Mouse (Mus musculus) spleen, adult 2 months (tissue): ENCODE results near the gene Abca5. TPM values are rescaled to one million over a fixed set of nuclear protein-coding genes. Genes with fewer than 3 reads are reported as not detected.

Source experiments
- DNase-seq, 2 experiments: peaks; one replicate each; pipeline versions ENCODE4 v3.0.0 to v3.0.0-alpha.2; 2012 to 2021; ENCODE audit warnings: low spot score in 2 of 2, low read depth in 1 of 2
- H3K27ac ChIP-seq: fragments of 200-500 bp; 2 replicates; pipeline ENCODE4 v1.5.1; 2012; ENCODE audit warnings: low read length, inconsistent platforms; ENCODE audit not compliant: insufficient read depth
- H3K27me3 ChIP-seq: fragments of 200-500 bp; 2 replicates; pipeline ENCODE4 v1.6.1; 2012; ENCODE audit warnings: mild to moderate bottlenecking, moderate library complexity, low read length, inconsistent platforms; ENCODE audit not compliant: control insufficient read depth, insufficient read depth
- H3K36me3 ChIP-seq: fragments of 200-500 bp; 2 replicates; pipeline ENCODE4 v1.6.1; 2012; ENCODE audit warnings: mild to moderate bottlenecking, low read length, inconsistent platforms; ENCODE audit not compliant: control insufficient read depth, insufficient read depth
- H3K4me1 ChIP-seq: fragments of 200-500 bp; 2 replicates; pipeline ENCODE4 v1.6.1; 2011; ENCODE audit warnings: inconsistent platforms; ENCODE audit not compliant: control insufficient read depth, insufficient read depth, insufficient read length
- H3K4me3 ChIP-seq: fragments of 200-500 bp; 2 replicates; pipeline ENCODE4 v1.5.1; 2011; ENCODE audit warnings: mild to moderate bottlenecking, inconsistent platforms; ENCODE audit not compliant: insufficient read depth, insufficient read length; ENCODE audit errors: extremely low read depth
- CTCF ChIP-seq: fragments of 200-500 bp; IDR thresholded peaks from 2 replicates; pipeline ENCODE4 v1.5.1; 2011; ENCODE audit warnings: mild to moderate bottlenecking, inconsistent platforms; ENCODE audit not compliant: insufficient read depth, insufficient read length, insufficient replicate concordance; ENCODE audit errors: extremely low read depth
- POLR2A ChIP-seq: fragments of 200-500 bp; IDR thresholded peaks from 2 replicates; pipeline ENCODE4 v1.6.1; 2011; ENCODE audit warnings: low read depth, low read length, inconsistent platforms
- WGBS: fragments of 180-500 bp; shearing (Covaris S2); methylation state at CpG from one replicate; pipeline ENCODE4 v1.1.7; 2018; 5-methylcytosine and 5-hydroxymethylcytosine counted together
- polyA plus RNA-seq: library from polyadenylated mRNA; depleted of rRNA; stranded (reverse); fragments of >200 nt; gene quantifications from 2 replicates; pipeline ENCODE4 v1.2.3, GENCODE M21; 2012

Gene Abca5
- polyA plus RNA-seq, 1 experiment: 0.25 TPM

DNA sequence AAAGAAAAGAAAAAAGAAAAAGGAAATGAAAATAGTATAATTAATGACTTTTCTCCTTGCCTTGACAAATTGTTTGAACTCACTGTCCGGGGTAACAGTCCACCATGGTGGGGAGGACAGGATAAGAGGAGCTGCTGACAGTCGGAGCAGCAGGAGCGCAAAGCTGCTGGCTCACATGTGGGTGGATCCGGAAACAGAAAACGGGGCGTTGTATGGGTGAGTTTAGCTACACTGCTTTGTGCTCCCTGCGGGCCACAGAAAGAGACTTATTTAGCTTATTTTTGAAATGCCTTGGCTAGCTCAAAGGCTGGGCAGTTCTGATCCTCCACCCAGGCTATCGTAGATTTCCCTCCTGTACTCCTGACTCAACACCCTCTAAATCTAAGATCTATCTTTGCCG lies 16.7 kb upstream of the Abca5 start:
- Histone ChIP-seq H3K4me1 (no peaks in the 10 kb centered on the region), H3K4me3 (no peak overlapping the region), H3K27ac (no peak overlapping the region), H3K27me3 (no peaks in the 10 kb centered on the region), H3K36me3 (no peaks in the 10 kb centered on the region)
- 83% methylated on average over 9 of the region's 9 CpGs for WGBS
- no peak for DNase-seq
- TF ChIP-seq CTCF (no peak), POLR2A (no peak)

DNA sequence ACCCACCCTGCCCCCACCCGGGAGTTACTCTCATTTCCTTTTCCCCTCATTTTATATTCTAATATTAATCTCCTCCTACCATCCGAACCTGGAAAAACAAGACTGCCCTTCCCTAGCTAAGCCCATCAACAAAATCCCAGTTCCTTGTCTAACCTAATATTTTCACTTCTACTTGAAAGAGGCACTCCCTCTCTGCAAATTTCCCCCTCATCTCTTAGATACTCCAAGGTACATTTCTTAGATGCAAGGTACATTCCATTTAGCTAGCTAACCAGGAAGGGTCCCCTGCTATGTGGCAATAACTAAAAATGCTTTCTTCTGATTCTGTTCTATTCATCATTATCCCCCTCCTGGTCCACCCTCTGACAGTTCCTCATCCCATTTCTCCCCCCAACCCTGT lies 10.7 kb upstream of the Abca5 start:
- Histone ChIP-seq H3K36me3 (no peaks in the 10 kb centered on the region), H3K4me3 (no peak overlapping the region), H3K4me1 (no peaks in the 10 kb centered on the region), H3K27ac (no peak overlapping the region), H3K27me3 (no peaks in the 10 kb centered on the region; the same call in 1 of the 2 replicates)
- TF ChIP-seq POLR2A (no peak), CTCF (no peak)
- DNase-seq: no peak
- 78% methylated on average over 2 of the region's 2 CpGs for WGBS

DNA sequence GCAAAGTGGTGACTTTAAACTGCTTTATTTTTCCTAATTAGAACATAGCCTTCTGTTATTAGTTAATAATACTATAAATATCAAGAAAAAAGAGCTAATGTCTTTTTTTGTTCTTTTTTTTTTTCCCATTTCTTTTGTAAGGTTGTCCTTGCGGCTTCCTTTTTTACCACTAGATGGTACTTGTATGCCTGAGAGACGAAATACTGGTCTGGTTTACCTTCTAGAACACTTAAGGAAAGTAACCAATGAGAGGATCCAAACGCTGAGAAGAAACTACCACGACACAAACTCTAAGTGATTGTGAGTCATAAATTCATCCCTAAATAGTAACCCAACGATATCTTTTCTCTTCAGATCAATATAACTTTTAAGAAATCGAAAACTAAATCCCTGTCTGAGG lies 10.3 kb upstream of the Abca5 start:
- DNase-seq: no peak
- H3K4me1 ChIP-seq: no peaks in the 10 kb centered on the region
- TF ChIP-seq POLR2A (no peak), CTCF (no peak)
- H3K36me3 ChIP-seq: no peaks in the 10 kb centered on the region
- no peaks in the 10 kb centered on the region; the same call in 1 of the 2 replicates for H3K27me3 ChIP-seq
- 48% methylated on average over 6 of the region's 6 CpGs for WGBS
- H3K27ac ChIP-seq: no peak overlapping the region
- H3K4me3 ChIP-seq: no peak overlapping the region

DNA sequence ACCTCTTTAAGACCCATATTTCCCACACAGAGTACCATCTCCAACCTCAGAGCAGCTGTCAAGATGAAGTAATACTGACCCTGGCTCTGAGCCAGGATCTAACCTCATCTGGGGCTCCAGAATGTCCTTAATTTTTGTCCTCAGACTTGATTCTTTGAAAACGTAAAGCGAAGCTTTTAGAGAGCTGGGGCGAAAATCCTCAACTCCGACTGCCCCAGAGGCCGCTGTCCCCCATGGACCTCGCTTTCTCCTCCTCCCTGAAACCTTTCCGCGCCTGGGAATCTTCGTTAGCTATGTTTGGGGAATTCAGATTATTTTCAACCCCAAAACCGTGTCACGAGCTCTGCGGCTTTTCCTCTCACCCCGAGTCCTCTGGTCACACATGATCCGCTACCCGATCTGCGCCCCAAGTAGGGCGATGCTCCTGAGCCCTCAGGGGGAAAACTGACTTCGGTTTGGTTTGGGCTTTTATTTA lies 665 bp downstream of the Abca5 start:
- H3K4me1 ChIP-seq: peaks cover 2% of the 10 kb centered on the region
- WGBS: 3% methylated on average over 18 of the region's 18 CpGs
- H3K4me3 ChIP-seq: peak overlapping the region; percentile 90
- no peak overlapping the region for H3K27ac ChIP-seq
- H3K27me3 ChIP-seq: peaks cover 7% of the 10 kb centered on the region
- H3K36me3 ChIP-seq: no peaks in the 10 kb centered on the region
- TF ChIP-seq CTCF (no peak), POLR2A (no peak)
- DNase-seq: no peak

DNA sequence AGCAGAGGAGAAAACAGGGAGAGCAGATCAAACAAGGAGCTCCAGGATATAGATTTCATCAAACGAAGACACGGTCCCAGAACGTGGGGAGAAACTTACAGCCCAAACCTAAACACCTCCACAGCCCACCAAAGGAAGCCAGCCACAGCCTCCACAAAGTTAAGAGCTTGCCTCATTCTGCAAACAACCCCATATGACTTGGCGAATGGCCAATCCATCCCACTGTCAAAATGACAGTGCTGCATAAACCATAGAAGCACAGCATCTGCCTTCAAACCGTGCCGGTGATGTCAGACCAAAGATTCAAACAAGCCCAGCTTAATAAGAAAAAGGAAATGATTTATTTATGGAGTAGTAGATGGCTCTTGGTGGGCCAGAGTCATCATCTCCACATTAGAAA lies 7.4 kb downstream of the Abca5 start:
- 83% methylated on average over 6 of the region's 6 CpGs for WGBS
- TF ChIP-seq CTCF: no peak
- Histone ChIP-seq H3K36me3 (no peaks in the 10 kb centered on the region), H3K4me3 (no peak overlapping the region), H3K27me3 (no peaks in the 10 kb centered on the region), H3K4me1 (no peaks in the 10 kb centered on the region), H3K27ac (no peak overlapping the region)
- DNase-seq: no peak

DNA sequence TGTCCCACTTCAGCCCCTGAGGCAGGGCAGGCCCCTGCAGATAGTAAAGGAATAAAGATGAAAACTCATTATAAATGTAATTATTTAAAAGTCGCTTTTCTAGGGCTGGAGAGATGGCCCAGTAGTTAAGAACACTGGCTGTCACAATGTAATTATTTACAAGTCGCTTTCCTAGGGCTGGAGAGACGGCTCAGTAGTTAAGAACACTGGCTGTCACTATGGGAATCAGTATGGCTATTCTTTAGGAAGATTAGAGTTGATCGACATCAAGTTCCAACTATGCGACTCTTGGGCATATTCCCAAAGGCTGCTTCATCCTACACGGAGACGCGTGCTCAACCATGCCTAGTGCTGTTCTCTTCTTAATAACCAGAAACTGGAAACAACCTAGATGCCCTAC lies 15.2 kb downstream of the Abca5 start:
- Histone ChIP-seq H3K4me1 (no peaks in the 10 kb centered on the region), H3K27ac (no peak overlapping the region), H3K4me3 (no peak overlapping the region), H3K27me3 (no peaks in the 10 kb centered on the region), H3K36me3 (no peaks in the 10 kb centered on the region)
- DNase-seq: no peak
- 94% methylated on average over 8 of the region's 8 CpGs for WGBS
- TF ChIP-seq POLR2A: no peak
- TF ChIP-seq CTCF: no peak

DNA sequence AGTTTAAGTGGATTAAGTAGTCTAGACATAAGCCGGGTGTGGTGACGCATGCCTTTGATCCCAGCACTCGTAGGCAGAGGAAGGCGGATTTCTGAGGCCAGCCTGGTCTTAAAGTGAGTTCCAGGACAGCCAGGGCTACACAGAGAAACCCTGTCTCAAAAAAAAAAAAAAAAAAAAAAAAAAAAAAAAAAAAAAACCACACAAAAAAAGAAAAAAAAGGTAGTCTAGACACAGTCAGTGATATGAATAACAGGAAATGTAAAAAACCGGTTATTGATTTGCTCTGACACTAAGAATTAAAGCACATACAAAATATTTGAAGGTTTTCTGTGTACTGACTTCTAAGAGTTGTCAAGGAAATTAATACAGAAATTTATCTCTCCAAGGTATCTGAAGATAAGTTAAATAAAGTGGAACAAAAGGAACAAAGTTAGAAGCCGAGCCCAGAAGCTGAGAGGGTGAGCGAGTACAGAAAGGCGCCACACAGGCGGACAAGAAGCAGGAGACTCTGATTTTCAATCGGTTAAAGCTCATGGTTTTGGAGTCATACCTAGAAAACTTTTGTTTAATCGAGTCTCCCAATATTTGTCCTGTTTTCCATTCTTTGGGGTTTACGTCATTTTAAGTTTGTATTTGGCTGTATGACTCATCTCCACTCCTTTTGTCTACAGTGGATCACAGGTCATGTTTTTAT lies 30.9 kb downstream of the Abca5 start:
- Histone ChIP-seq H3K27ac (no peak overlapping the region), H3K27me3 (no peaks in the 10 kb centered on the region), H3K36me3 (no peaks in the 10 kb centered on the region), H3K4me3 (no peak overlapping the region), H3K4me1 (no peaks in the 10 kb centered on the region)
- no peak for TF ChIP-seq POLR2A
- TF ChIP-seq CTCF: no peak
- 89% methylated on average over 12 of the region's 12 CpGs for WGBS
- DNase-seq: no peak
